Mouse (Mus musculus) E14TG2a.4 (cell line): ENCODE measurements around the gene Cd209a.

Source experiments
- CTCF ChIP-seq: conservative IDR thresholded peaks from 2 replicates; pipeline ENCODE4 v1.5.1; 2014; ENCODE audit warnings: low read length
- NANOG ChIP-seq: IDR thresholded peaks from 2 replicates; pipeline ENCODE4 v1.6.1; 2014; ENCODE audit warnings: borderline replicate concordance, low read length, mixed read lengths

DNA sequence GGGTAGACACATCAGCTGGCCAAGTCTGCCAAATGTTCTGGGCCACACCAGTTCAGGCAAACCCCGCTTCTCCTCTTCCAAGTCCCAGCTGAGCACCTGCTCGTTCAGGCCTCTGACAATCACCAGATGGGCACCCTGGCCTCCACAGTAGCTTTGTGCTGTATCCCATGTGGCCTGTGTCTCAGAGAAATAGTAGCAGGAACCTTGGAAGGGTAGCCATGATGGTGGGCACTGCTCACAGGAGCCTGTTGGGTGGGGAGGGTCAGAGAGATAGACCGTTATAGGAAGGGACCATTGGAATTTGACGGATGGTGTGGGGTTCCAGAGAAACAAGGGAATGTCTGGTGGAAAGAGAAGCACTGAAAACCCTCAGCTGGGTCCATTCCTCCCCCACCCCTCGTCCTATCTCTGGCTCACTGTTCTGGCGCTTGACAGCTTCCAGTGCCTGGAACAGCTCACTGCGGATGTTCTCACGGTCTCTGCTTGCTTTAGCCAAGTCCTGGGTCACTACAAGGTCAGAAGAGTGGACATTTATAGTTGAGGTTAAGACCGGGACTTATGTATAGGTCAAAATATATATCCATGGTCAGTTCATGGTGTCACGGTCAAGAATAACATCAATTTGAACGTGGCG lies 31.3 kb downstream of the Cd209a start:
- TF ChIP-seq CTCF = no peak
- no peak for TF ChIP-seq NANOG
